Comparison of ENCODE assay signal across 10 mouse cellular contexts in genomic region chr9:99479181-99479711, GRCm38 (mm10). TPM values are rescaled to one million over a fixed set of nuclear protein-coding genes. Genes with fewer than 3 reads are reported as not detected.
DNase-seq lines count a peak whose midpoint lies in the region; ATAC-seq and TF ChIP-seq lines count a peak whose summit lies in the region.
"Had no signal": no experiment of that assay in that cellular context is flagged by ENCODE, and none has a peak within 500 bp of the region (broad histone marks: within the 10 kb centered on the region; RNA-seq: fewer than 3 reads in every experiment).

No protein-coding gene starts in this region.

- peaks cover 3% of the 10 kb centered on the region; the same call in 1 of the 2 replicates for H3K36me3 ChIP-seq in intestine, postnatal 0 days (ENCODE audit: control insufficient read depth, insufficient read depth)

- peak; percentile 77 for ATAC-seq in intestine, postnatal 0 days

- H3K4me3 ChIP-seq in lung, adult 2 months (replicated peaks; ENCODE audit: extremely low read depth, low read depth, low read length) = no peak overlapping the region
- no peak overlapping the region for H3K4me3 ChIP-seq in intestine, postnatal 0 days (ENCODE audit: low read depth, low read length)

- TF ChIP-seq POLR2A in lung, adult 2 months (IDR thresholded peaks at IDR 0.05; ENCODE audit: borderline replicate concordance, extremely low read depth, low read depth, low read length) = no peak

- TF ChIP-seq CTCF in lung, adult 2 months (IDR thresholded peaks at IDR 0.05; ENCODE audit: insufficient read depth, low read length) = no peak
- no peak for TF ChIP-seq CTCF in intestine, postnatal 0 days (IDR thresholded peaks at IDR 0.05; ENCODE audit: low read depth)

- peaks cover 7% of the 10 kb centered on the region for H3K4me1 ChIP-seq in lung, adult 2 months (ENCODE audit: control insufficient read depth, insufficient read depth, low read length)
- no peaks in the 10 kb centered on the region for H3K4me1 ChIP-seq in intestine, postnatal 0 days (replicated peaks; ENCODE audit: control insufficient read depth, insufficient read depth, low read length)

- no peak overlapping the region for H3K27ac ChIP-seq in intestine, postnatal 0 days (ENCODE audit: low read depth, low read length)

- no peaks in the 10 kb centered on the region for H3K9me3 ChIP-seq in intestine, postnatal 0 days (ENCODE audit: control insufficient read depth)

- DNase-seq in lung, adult 18-20 months = peak; percentile 7 to 29
- no peak for DNase-seq in lung, adult 2 months
- DNase-seq in cerebellum, adult 9-10 months = peak; percentile 30
- peak; percentile 11 for DNase-seq in skeletal muscle tissue, adult 2 months (ENCODE audit: low read depth, low spot score)
- no peak for DNase-seq in Muller cell, postnatal 12 days (ENCODE audit: inconsistent ontology term)
- DNase-seq in heart, adult 8-10 months (ENCODE audit: low spot score) = no peak
- DNase-seq in frontal cortex, postnatal 14 days (ENCODE audit: low spot score in 2 of 2) = no peak

- 35% methylated on average over 9 of the region's 9 CpGs for WGBS in lung, adult 2 months
- WGBS in intestine, postnatal 0 days = 35% methylated on average over 9 of the region's 9 CpGs

- H3K4me2 ChIP-seq in intestine, postnatal 0 days (replicated peaks; ENCODE audit: low read depth) = no peak overlapping the region

- H3K9ac ChIP-seq in intestine, postnatal 0 days (ENCODE audit: low read depth, low read length) = no peak overlapping the region

- no peaks in the 10 kb centered on the region for H3K27me3 ChIP-seq in intestine, postnatal 0 days (replicated peaks; ENCODE audit: control insufficient read depth, insufficient read depth, low read length)

RNA-seq across cellular contexts. Expression of gene Nme9, which starts 28.0 kb away (rescaled TPM):
- 11.0 and 12.7 TPM in 2 replicates for polyA plus RNA-seq in lung, adult 2 months (2012; rRNA removed)
- 0.46 and 0.71 TPM in 2 replicates for polyA plus RNA-seq in intestine, postnatal 0 days (2015; fragmentation: Nextera tagmentation; extraction: Ambion mirVana)
- total RNA-seq in heart, adult 8-10 months (2022) = not detected
- total RNA-seq: liver, adult 2 months had no signal
- polyA plus RNA-seq: frontal cortex, adult 2 months; liver, adult 2 months had no signal

RNA-seq across cellular contexts. Expression of gene Mras, which starts 42.1 kb away (rescaled TPM):
- polyA plus RNA-seq in lung, adult 2 months (2012; rRNA removed) = 8.5 and 9.2 TPM in 2 replicates
- 7.6 and 9.5 TPM in 2 replicates for polyA plus RNA-seq in intestine, postnatal 0 days (2015; fragmentation: Nextera tagmentation; extraction: Ambion mirVana)
- total RNA-seq in heart, adult 8-10 months (2022) = 1 to 10 TPM; 3.7 to 8.8 (median 6.1) TPM

Comparison
In these comparisons a context has a peak if more than half of its experiments do, and no peak if none do; other contexts are left out.
1. DNase-seq: peak in lung, adult 18-20 months (2 of 2), cerebellum, adult 9-10 months (single experiment) and skeletal muscle tissue, adult 2 months (single experiment); none in lung, adult 2 months (single experiment), Muller cell, postnatal 12 days (single experiment), heart, adult 8-10 months (single experiment) and frontal cortex, postnatal 14 days (0 of 2).